Mouse (Mus musculus): ENCODE measurements around the gene Tbx22.

DNA sequence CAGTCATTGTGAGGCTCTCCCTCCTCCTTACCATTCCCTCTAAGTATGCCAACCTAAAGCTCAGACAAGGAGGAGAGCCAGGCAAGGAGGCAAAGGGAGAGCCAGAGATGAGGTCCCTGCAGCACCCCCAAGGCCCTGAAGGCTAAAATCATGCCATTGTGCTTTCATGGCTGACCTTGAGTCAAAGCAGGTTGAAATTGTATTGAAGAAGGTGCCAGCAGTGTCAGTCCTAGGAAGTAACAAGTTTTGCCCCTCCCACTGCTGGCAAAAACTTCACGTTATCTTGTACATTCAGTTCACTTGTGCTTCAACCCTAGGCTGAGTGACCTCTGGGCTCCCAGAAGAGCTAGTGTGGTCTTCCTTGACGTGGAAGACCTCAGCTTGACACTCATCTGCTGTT lies at the start of gene Tbx22:
- TF ChIP-seq CTCF (IDR thresholded peaks at IDR 0.05; ENCODE audit: low read depth) (no peak), EP300 (IDR thresholded peaks at IDR 0.05; ENCODE audit: low read depth) (no peak)

Data from liver, postnatal 0 days (tissue).